Mouse (Mus musculus): ENCODE results near the gene Slc10a3.
A peak's percentile ranks its signal among the peaks of the same experiment; 100 is the strongest.
"Not testable (repeated sequence)": the region's sequence is repeated elsewhere in the genome, so short reads cannot be mapped to it uniquely, and the experiment has no call there.

Slc10a3 gene

DNA sequence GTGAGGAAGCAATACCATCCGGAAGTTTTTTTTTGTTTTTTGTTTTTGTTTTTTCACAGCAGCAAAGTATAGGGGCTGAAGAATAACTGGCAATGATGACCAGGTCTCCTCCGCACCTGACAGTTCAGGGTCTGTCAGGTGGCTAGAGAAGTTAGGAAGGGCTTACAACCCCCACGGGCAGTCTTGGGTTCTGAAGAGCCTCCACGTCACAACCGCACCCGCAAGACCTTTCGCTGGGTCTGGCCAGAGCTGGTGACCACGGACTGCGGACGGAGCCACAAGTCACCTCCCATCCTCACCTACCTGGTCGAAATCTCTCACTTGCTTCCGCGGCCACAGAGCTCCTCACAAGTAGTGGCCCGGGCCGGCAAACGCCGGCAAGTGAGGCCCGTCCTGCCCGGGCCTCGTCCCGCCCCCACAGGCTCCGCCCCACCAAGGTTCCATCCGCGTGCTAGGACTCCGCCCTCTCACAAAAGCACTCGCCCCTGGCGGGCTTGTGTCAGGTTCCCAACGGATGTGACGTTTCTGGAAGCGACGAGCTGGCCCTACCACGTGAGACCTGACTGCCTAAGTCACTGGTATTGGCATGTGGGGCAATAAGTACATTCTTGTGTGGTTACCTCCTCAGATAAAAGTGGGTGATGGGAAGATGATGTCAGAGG, at the start of gene Slc10a3, which contains the start of gene Ubl4a:
Slc10a3 (minus strand) TSS at position 462 of the 662 bp plus-strand sequence.
Ubl4a (minus strand) TSS at position 331 of the 662 bp plus-strand sequence.
- DNase-seq = peak; percentile 90

DNA sequence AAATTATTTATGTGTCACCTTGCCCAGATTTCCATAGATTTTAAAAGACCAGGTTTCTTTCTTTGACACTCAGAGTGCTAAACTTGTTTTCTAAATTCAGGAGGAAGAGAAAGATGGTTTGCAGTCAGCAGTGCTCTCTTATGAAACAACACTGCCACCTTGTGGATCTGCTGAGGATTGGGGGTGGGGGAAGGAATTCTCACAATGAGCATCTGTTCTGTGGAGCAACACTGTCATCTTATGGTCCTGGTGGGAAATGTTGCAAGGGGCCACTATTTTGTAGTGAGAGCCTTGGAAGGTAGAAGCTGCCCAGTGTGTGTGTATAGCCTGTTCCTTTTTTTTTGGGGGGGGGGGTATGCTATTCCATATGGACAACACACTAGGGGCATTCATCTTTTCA, 40.2 kb upstream of the Slc10a3 start:
- peak; percentile 66 for DNase-seq

DNA sequence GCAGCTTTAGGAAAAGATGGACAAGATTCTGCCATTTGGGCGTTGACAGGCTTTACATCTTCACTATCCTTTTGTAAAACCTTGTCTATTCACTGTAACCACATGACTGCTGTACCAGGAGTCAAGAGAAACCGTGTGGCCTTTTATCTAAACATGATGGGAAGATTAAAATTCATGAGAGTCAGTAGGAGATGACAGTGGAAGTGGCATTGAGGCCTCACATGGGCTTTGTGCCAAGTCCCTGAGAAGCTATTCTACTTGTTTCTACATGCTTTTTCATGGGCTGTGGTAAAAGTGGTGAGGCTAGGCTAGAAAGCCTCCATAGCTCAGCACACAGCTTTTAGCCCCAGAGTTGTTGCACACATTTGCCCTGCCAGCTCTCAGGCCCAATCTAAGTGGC, 35.2 kb upstream of the Slc10a3 start:
- DNase-seq = no peak

DNA sequence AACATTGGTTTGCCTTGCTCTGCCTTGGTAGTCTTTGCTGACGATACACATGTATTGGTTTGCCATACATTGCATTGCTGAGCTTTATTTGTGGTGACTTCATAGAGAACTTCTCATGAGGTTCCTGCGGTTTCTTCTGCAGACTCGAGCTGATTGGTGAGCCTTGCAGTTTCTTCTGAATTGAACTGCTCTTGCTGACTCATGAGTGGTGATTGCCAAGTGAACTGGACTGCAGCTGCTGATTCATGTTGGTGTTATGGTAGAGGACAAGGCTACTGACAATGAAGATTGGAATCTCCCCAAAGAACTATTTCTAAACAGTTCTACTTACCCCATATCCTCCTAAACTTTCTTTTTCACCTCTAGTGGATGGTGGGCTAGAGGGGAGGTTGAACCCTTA, 27.0 kb upstream of the Slc10a3 start:
- DNase-seq = no peak

DNA sequence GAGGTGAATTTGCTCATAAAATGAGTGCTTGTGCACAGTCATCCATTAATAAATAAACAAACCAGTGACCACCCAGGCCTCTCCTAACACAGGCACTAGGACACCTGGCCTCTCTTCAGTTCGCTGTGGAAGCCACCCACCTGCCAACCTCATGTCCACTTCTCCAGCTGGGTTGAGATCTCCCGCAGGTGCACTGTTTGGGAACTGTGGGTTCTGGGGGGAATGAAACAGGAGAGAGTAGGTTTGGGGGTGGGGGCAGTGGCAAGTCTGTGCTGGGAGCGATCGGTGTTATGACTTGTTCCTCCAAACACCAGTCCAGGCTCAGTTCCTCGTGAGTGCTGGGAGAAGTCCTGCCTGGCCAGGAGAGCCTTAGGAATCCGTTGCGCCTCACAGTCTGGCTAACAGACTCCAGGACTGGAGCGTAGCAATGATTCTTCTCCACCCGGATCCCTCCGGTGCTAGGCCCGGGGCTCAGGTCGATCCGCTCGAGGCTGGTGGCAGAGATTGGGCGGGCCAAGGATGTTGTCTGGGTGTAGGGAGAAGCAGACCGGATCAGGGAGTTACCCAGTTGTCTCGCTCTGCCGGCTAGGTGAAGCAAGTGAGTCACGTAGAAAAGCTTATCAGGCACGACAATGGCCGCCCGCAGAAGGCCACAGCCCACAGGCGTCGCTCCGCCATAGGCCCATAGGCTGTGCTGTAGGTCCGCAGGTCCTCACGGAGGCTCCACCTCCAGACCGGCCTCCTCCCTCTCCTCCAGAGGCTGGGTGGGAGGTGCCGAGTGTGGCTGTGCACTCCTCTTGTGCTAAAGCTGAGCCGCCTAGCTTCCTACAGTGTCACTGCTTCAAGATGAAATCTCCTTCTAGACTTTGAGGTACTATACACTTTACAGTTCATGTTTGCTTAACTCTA, 19.6 kb upstream of the Slc10a3 start, which contains the start of the genes Fam3a and Ikbkg:
Fam3a (minus strand) TSS at position 738 of the 909 bp plus-strand sequence.
Ikbkg (plus strand) TSS at position 756 of the 909 bp plus-strand sequence.
- peak; percentile 88 for DNase-seq

GRCm38 (mm10) chrX:74388153-74388552, 15.0 kb upstream of the Slc10a3 start:
- no peak for DNase-seq

DNA sequence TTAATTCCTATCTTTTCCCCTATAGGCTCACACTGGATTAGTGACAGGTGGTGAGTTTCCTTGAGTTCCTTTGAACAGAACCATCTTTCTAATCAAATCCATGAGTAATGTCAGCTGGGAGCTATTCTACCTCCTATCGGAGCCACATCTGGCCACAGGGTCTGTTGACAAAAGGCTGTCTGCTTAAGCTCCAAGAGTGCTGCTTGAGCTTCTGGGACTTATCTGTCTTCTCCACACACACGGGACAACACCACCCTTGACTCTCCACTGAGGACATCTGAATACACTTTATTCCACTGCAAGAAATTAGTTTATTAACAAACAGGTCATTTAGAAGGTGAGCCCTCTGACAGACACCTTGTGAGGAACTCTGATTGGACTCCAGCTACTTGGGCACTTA, 11.3 kb upstream of the Slc10a3 start:
- no peak for DNase-seq

DNA sequence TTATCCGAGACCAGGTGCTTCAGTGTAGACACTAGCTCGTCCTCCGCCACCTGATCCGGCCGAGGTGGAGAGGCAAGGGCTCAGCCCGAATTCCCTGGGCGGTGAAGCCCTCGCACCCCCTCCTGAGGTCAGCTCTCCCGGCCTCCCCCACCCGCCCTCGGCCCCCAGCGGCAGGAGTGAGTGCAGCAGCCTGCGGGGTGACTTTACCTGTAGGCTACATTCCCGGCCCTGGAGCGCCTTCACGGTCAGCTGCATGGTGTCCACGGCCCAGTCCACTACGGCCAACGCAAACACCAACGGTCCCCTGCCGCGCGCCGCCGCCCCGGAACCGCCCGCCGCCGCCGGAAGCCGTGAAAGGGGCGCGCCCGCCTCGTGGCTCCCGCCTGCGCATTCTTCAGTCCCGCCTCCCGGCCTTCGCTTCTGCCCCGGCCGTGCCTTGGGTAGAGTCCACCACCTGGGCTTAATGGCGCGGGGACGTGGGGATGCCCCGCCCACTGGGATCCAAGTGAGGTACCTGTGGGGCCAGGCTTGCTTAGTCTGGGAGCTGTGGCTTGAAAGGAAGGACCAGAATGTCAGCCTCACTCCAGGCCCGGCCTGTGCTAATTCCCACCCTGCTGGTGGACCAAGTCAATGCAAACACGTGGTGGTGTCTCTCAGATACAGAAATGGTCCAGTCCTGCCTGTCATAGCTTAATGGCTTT, 4.8 kb downstream of the Slc10a3 start:
- peak; percentile 66 for DNase-seq

DNA sequence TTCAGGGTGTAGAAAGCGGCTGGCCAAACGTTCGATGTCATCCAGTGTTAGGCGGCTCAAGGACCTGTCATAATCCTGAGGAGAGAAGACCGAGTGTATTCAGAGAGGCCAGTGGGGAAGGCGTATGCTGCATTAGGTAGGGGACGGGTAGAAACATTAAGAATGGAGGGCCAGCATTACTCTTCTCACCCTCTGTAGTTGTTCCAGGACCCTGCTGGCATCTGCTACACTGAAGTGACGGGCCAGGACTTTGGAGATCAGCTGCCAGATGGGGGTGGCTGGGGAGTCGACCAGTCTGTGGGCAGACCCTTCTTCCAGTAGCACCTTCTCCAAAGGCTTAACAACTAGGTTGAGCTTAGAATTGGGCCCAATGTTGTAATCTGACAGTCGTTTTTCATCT, 5.6 kb downstream of the Slc10a3 start:
- DNase-seq = no peak

DNA sequence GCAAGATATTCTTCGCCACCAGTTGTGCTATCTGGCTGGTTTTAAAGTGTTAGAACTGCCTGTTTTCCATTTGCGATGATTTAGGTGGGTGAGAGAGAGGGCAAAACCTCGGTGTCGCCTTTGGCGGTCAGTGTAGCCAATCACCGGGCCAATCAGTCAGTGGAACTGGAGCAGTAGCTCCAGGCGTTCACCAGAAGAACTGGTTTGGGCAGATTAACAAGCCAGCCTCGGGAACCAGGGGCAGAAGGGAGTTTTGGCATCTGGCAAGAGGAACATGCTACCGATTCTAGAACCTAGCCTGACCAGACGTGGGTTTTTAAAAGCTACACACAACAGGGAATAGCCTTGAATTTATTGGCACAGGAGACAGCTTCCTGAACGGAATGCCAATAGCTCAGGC, 14.0 kb downstream of the Slc10a3 start:
- no peak for DNase-seq

- DNase-seq = not testable (repeated sequence)
Measured at GRCm38 (mm10) chrX:74357069-74357468, 16.1 kb downstream of the Slc10a3 start.

- peak; percentile 84 for DNase-seq
Measured at GRCm38 (mm10) chrX:74353467-74353770, 19.7 kb downstream of the Slc10a3 start, which contains the start of gene Lage3. Gene Lage3, minus strand, starts transcription at chrX:74353618.

DNA sequence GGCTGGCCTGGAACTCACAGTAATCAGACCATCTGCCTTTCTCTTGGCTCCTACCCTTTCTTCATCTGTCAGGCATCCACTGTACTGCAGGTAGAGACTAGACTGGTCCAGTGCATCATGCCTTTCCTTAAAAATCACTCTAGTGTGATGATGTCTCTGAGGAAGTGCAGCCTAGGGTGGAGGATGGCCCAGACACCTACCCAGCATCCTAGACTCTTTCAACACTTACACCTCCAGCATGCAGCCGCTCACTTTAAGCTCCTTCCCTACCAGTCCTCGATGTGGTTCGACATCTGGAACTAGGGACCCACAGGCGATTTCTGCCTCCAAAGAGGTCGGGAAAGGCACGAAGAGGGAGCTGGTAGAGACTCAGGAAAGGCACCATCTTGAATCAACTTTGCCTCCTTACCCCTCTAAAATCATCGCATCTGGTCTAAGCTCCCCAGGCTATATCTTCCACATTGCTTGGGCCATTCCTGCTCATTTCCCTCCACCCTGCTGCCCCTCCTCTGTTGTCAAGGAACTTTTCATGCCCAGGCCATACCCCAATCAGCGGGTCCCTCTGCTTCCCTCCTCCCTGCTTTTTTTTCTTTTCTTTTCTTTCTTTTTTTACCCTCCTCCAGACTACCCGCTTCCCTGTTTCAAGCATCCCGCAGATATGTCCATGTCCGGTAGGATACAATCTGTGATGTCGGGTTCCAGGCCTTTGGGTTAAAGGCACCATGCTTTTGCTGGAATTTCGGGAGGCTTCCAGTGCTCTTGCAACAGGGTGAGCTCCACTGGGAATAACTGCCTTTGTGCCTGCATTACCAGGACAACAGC, 20.3 kb downstream of the Slc10a3 start:
- DNase-seq = no peak

GRCm38 (mm10) chrX:74330166-74330930, 42.8 kb downstream of the Slc10a3 start:
- no peak for DNase-seq

- no peak for DNase-seq
Measured at GRCm38 (mm10) chrX:74329215-74329671, 43.9 kb downstream of the Slc10a3 start.

- peak; percentile 15 for DNase-seq
Measured at GRCm38 (mm10) chrX:74328725-74329161, 44.4 kb downstream of the Slc10a3 start, which contains the start of gene Plxna3. Gene Plxna3, plus strand, starts transcription at chrX:74329066.
